Comparison of ENCODE assay signal across 1 mouse cellular context in the genomic region with DNA sequence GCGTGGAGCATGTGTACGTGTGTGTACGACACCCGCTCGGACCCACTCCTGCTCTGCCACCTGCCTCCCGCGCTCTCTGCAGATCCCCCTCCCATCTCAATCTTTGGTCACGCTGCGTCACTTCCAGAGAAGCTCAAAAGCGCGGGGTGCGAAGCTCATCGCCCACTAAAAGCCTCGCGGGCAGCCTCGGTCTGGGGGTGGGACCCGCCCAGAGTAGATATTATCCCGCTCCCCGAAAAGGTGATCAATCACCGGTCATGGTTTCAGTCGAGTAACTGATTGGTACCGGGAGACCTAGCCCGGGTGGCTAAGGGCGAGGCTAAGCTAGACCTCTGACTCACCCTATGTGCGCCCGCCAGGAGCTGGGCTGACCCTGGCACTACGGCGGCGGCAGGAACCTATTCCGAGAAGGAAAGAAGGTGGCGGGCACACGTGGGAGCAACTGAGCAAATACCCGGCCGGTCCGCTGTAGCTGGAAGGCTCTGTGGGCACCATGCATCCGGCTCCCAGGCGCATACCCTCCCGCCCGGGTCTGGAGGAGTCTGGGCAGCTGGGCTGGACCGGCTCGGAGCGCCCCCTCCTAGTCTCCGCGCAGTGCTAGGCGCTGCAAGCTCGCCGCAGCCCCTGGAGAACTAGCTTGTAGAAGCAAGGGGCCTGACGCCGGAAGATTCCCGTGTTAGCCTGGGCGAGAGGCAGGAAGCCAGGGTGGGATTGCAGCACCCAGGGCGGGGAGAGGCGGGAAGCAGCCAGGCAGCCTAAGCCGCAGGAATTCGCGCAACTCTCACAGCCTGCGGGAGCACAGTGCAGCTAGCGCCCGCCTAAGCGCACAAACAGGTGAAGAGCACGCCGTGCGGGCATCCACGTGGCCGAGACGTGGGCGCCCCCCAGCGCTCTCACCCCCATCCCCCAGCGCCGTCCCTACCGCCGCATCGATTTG.
TF ChIP-seq lines count a peak whose summit lies in the region.

No protein-coding gene starts in this region.

TF ChIP-seq in CH12.LX, 34 proteins besides CTCF, POLR2A, EP300 and RAD21 (continued from another document):
- TF ChIP-seq NELFE (IDR thresholded peaks at IDR 0.05; ENCODE audit: low read depth, low read length) (peak; percentile 17; the same call in 1 of the 2 replicates), TCF12 (IDR thresholded peaks at IDR 0.05; ENCODE audit: low read depth, low read length) (peak; percentile 28; the same call in 1 of the 2 replicates), ZKSCAN1 (IDR thresholded peaks at IDR 0.05; ENCODE audit: borderline replicate concordance, low read depth, low read length) (no peak), TBP (conservative IDR thresholded peaks at IDR 0.05; ENCODE audit: low read depth, low read length) (peak; percentile 54; the same call in 1 of the 2 replicates), ZNF384 (IDR thresholded peaks at IDR 0.05; ENCODE audit: low read depth, low read length) (no peak), SIN3A (IDR thresholded peaks at IDR 0.05; ENCODE audit: low read length) (no peak; the same call in 1 of the 2 replicates)
